Mouse (Mus musculus) liver, embryonic 16.5 days (tissue): ENCODE measurements around the gene Per1. TPM values are rescaled to one million over a fixed set of nuclear protein-coding genes. Genes with fewer than 3 reads are reported as not detected.
A peak's percentile ranks its signal among the peaks of the same experiment; 100 is the strongest.

Experiments
- ATAC-seq: fragments of 200-750 bp; cut with Nextera tagmentation; 2 replicates; pipeline ENCODE4 v1.8.0; 2017; ENCODE audit warnings: low read depth, mild to moderate bottlenecking, moderate number of reproducible peaks, moderate library complexity
- H3K27ac ChIP-seq: fragments of 300-500 bp; sonication (generic); 2 replicates; pipeline ENCODE4 v1.5.1; 2014; ENCODE audit warnings: mild to moderate bottlenecking, low read length
- H3K27me3 ChIP-seq: fragments of 300-500 bp; sonication (generic); 2 replicates; pipeline ENCODE4 v1.6.1; 2014; ENCODE audit warnings: low read depth, low read length, mixed read lengths; ENCODE audit not compliant: control insufficient read depth, insufficient read depth
- H3K36me3 ChIP-seq: fragments of 300-500 bp; sonication (generic); 2 replicates; pipeline ENCODE4 v1.6.1; 2014; ENCODE audit warnings: mild to moderate bottlenecking; ENCODE audit not compliant: control insufficient read depth, insufficient read depth
- H3K4me1 ChIP-seq: fragments of 300-500 bp; sonication (generic); 2 replicates; pipeline ENCODE4 v1.6.1; 2014; ENCODE audit warnings: low read depth, low read length, mixed read lengths; ENCODE audit not compliant: control insufficient read depth
- H3K4me2 ChIP-seq: fragments of 300-500 bp; sonication (generic); 2 replicates; pipeline ENCODE4 v1.6.1; 2014; ENCODE audit warnings: low read depth, low read length, mixed read lengths
- H3K4me3 ChIP-seq: fragments of 300-500 bp; sonication (generic); 2 replicates; pipeline ENCODE4 v1.5.1; 2014; ENCODE audit warnings: low read depth, mild to moderate bottlenecking, low read length
- H3K9ac ChIP-seq: fragments of 300-500 bp; sonication (generic); 2 replicates; pipeline ENCODE4 v1.6.1; 2014; ENCODE audit warnings: low read depth, low read length
- H3K9me3 ChIP-seq: fragments of 300-500 bp; sonication (generic); replicated peaks from 2 replicates; pipeline ENCODE4 v1.6.1; 2016; ENCODE audit warnings: low read length; ENCODE audit not compliant: control insufficient read depth
- WGBS: fragments of 180-500 bp; shearing (Covaris S2); extraction: QIAGEN DNeasy Blood & Tissue Kit; methylation state at CpG from one replicate; pipeline ENCODE4 v1.1.7; 2014; ENCODE audit not compliant: insufficient replicate concordance; 5-methylcytosine and 5-hydroxymethylcytosine counted together
- polyA plus RNA-seq: library from polyadenylated mRNA; unstranded; fragments of >200 nt; fragmentation: Nextera tagmentation; extraction: Ambion mirVana; gene quantifications from 2 replicates; pipeline ENCODE4 v1.2.1, GENCODE M21; 2015

The Per1 gene
- 6.9 and 8.5 TPM in 2 replicates for polyA plus RNA-seq

DNA sequence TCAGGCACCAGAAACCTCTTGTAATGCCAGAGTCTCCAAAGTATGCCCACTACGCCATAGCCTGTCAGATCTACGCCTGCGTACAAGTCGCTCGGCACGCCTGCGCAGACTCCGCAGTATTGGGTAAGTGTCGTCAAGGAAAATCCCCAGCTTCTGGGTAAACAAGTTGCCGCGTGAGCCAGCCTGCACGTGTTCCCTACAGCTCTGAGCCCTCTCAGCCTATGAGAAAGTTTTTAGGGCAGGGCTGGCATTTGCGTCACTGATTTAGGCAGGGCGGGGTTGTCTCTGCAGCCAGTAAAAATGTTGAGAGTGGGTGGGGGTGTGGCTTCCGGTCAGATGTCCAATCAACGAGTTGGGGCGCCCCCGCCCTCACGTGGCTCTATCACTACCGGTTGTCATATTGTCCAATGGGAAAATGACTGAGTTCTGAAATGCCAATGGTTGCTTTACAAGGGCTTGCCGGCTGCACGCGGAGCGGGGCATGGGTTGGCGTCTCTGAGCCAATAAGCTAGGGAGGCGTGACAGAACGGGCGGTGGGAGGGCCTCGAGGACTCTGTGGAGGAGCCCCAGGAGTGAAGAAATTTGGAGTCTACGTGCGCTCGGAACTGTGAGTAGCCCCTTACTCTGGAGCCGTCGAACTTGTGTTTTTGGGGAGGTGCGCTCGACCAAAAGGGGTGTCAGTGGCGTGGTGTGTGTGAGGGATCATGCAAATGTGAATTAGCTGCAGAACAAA is at the start of gene Per1:
Gene Per1, plus strand, starts transcription at position 521 of the 733 bp plus-strand sequence.
- H3K27me3 ChIP-seq, result no peaks in the 10 kb centered on the region
- peak within 1 kb of the TSS; percentile 97 for H3K27ac ChIP-seq
- H3K4me1 ChIP-seq, result peaks cover 66% of the 10 kb centered on the region
- H3K4me3 ChIP-seq, result peak within 1 kb of the TSS; percentile 74
- H3K9ac ChIP-seq, result peak within 1 kb of the TSS; percentile 77
- ATAC-seq, result peak; percentile 83
- H3K9me3 ChIP-seq, result no peaks in the 10 kb centered on the region
- under 1% methylated on average over 37 of the region's 37 CpGs for WGBS
- H3K36me3 ChIP-seq, result peaks cover 9% of the 10 kb centered on the region
- H3K4me2 ChIP-seq, result peak within 1 kb of the TSS; percentile 96

DNA sequence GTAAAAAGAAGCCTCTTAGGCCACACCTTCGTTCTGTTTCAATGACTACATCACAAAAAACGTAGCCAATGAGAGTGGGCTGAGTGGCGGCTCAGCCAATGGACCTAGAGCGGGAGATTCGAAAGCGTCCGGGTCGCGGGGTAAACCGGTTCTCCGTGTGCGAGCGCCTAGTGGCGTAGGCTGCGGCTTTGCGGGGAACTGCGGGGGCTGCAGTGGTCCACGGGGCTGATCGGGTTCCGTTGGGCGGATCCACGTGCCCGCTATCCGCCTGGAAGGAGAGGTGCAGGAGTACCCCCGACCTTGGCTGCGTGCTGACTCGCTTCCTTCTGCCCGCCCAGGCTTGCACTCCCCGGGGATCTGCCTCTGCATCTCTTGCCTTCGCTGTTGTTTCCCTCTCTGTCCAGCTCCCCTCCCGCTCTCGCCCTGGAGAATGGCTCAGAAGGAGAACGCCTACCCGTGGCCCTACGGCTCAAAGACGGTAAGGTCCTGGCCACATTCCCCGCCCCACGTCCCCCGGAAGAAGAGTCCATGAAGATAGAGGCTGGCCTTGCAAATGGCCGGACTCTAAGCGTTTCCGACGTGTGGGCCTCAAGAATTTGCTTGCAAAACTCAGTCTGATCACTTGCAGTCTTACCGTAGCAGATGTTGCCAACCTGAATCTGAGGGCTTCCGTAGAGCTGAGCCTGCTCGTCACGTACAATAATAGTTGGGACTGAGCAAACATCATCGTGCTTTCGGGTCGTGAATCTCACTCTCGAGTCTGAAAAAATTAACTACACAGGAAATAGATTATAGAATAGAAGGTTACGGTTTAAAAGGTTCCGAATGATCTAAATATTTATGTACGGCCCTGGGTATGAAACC is 49.3 kb upstream of the Per1 start, which contains the start of gene Aurkb:
Gene Aurkb, plus strand, starts transcription at position 117 of the 864 bp plus-strand sequence.
- Histone ChIP-seq H3K4me2 (peak within 1 kb of the TSS; percentile 77), H3K9me3 (no peaks in the 10 kb centered on the region), H3K4me3 (peak within 1 kb of the TSS; percentile 77), H3K36me3 (peaks cover 33% of the 10 kb centered on the region), H3K9ac (peak within 1 kb of the TSS; percentile 88), H3K27me3 (no peaks in the 10 kb centered on the region), H3K4me1 (peaks cover 26% of the 10 kb centered on the region), H3K27ac (peak within 1 kb of the TSS; percentile 92)
- peak; percentile 80 for ATAC-seq
- under 1% methylated on average over 54 of the region's 54 CpGs for WGBS

DNA sequence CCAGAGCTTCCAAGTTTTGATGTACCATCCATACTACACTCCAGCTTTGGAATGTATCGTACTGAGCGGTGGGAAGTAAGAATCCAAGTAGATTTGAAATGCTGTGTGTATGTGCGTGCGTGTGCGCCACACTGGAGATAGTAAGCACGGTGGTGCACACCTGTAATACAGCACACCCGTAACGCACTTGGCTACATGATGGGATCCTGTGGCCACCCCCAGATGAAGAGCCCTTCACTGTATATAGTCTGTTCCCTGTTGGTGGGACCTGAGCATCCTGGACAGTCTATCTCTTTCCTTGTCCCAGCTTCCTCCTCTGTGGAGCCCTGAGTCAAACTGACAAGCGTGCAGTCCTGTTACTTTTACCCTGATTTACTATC is 48.6 kb upstream of the Per1 start:
- Histone ChIP-seq H3K27ac (peak overlapping the region; percentile 92), H3K9ac (peak overlapping the region; percentile 88), H3K27me3 (no peaks in the 10 kb centered on the region), H3K36me3 (peaks cover 38% of the 10 kb centered on the region), H3K4me3 (peak overlapping the region; percentile 77), H3K4me1 (peaks cover 26% of the 10 kb centered on the region), H3K4me2 (peak overlapping the region; percentile 77), H3K9me3 (no peaks in the 10 kb centered on the region)
- WGBS, result 6% methylated on average over 9 of the region's 9 CpGs
- no peak for ATAC-seq

DNA sequence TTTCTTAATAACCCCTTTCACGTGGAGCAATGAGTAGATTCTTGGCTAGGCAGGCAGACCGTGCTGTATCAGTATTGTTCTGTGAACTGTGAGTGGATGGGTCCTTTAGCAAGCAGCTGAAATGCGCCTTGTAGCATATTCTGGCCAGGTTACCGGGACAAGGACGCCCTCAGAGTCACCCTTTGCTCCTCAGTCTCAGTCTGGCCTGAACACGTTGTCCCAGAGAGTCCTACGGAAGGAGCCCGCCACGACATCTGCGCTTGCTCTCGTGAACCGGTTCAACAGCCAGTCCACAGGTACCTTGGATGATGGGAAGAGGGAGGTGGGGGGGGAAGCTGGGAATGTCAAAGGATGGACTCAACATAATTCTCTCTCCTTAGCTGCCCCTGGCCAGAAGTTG is 47.4 kb upstream of the Per1 start:
- Histone ChIP-seq H3K27me3 (no peaks in the 10 kb centered on the region), H3K4me2 (peak overlapping the region; percentile 77), H3K27ac (no peak overlapping the region), H3K4me3 (peak overlapping the region; percentile 77), H3K9me3 (no peaks in the 10 kb centered on the region), H3K9ac (peak overlapping the region; percentile 88), H3K36me3 (peaks cover 44% of the 10 kb centered on the region), H3K4me1 (peaks cover 24% of the 10 kb centered on the region)
- no peak for ATAC-seq
- WGBS, result 87% methylated on average over 12 of the region's 12 CpGs

DNA sequence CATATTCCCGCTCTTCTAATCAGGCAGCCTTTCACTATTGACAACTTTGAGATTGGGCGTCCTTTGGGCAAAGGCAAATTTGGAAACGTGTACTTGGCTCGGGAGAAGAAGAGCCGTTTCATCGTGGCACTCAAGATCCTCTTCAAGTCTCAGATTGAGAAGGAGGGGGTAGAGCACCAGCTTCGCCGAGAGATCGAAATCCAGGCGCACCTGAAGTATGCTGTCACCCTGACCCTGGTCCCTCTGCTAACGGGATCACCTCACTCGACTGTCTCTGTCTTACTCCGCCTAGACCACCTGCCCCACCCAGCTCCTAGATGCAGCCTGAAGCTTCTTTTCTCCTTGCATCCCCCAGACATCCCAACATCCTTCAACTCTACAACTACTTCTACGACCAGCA is 46.9 kb upstream of the Per1 start:
- no peak overlapping the region for H3K9ac ChIP-seq
- WGBS, result 87% methylated on average over 14 of the region's 14 CpGs
- peak overlapping the region; percentile 4 for H3K4me3 ChIP-seq
- peaks cover 44% of the 10 kb centered on the region for H3K36me3 ChIP-seq
- no peak for ATAC-seq
- H3K27ac ChIP-seq, result no peak overlapping the region
- no peaks in the 10 kb centered on the region for H3K27me3 ChIP-seq
- no peaks in the 10 kb centered on the region for H3K9me3 ChIP-seq
- peaks cover 24% of the 10 kb centered on the region for H3K4me1 ChIP-seq
- no peak overlapping the region for H3K4me2 ChIP-seq

DNA sequence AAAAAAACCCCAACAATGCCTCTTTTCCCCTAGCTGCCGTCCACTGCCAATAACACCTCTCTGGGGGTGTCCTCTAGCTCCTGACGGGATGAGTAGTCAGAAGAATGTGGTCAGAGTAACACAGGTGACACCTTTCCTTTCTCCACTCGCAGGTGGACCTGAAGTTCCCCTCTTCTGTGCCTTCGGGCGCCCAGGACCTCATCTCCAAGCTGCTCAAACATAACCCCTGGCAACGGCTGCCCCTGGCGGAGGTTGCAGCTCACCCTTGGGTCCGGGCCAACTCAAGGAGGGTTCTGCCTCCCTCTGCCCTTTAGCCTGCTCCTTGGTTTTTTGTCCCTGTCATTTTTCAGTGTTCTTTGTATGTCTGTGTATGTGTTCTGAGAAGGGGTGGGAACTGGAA is 44.3 kb upstream of the Per1 start:
- 89% methylated on average over 8 of the region's 8 CpGs for WGBS
- H3K9me3 ChIP-seq, result no peaks in the 10 kb centered on the region
- no peak overlapping the region for H3K4me2 ChIP-seq
- ATAC-seq, result no peak
- H3K27me3 ChIP-seq, result no peaks in the 10 kb centered on the region
- H3K4me1 ChIP-seq, result peaks cover 19% of the 10 kb centered on the region
- H3K27ac ChIP-seq, result no peak overlapping the region
- H3K4me3 ChIP-seq, result no peak overlapping the region
- H3K9ac ChIP-seq, result no peak overlapping the region
- peaks cover 44% of the 10 kb centered on the region for H3K36me3 ChIP-seq

DNA sequence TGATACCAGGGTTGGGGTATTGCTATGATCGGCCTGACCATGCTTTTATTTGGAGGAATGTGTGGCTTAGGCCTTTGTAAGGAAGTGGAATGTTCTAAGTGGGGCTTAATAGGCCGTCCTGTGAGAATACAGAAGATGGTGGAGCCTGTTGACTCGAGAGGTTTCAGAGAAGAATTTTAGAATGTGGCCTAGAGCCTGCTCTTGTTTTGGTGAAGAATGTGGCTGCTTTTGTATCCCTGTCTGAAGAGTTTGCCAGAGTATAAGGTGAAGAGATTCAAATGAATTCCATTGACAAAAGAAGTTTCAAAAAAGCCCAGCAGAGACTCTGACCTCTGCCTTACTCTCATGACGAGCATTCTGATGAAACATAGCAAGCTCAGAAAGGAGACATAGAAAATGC is 43.2 kb upstream of the Per1 start:
- H3K9ac ChIP-seq, result no peak overlapping the region
- no peaks in the 10 kb centered on the region for H3K27me3 ChIP-seq
- H3K4me3 ChIP-seq, result no peak overlapping the region
- WGBS, result 87% methylated on average over 4 of the region's 4 CpGs
- no peaks in the 10 kb centered on the region for H3K9me3 ChIP-seq
- peaks cover 18% of the 10 kb centered on the region for H3K4me1 ChIP-seq
- no peak overlapping the region for H3K4me2 ChIP-seq
- no peak for ATAC-seq
- H3K27ac ChIP-seq, result no peak overlapping the region
- H3K36me3 ChIP-seq, result peaks cover 44% of the 10 kb centered on the region

DNA sequence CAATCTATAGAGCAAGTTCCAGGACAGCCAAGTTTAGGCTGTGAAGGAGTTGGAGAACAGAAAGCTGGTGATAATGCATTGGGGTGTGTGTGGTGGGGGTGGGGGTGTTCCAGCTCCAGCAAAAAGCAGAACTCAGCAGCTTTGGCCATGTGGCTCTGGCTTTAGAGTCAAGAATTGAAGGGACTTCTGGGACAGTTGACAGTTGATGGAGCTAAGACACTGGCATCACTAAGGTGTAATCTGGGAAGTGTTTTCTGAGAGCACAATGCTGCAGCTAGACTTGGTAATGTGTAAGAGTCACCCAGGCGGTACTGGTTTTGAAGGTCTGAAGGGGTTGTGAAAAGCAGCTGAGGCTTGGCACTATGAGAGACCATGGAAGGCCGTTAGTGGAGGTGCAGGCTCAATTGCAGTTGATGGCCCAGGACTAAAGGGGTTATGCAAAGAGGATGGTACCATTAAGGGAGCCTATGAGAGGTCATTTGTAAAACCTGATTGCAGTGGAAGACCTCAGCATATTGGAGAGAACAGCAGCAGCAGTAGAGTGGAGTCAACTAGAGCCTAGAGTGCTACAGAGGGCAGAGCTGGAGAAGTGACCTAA is 42.1 kb upstream of the Per1 start:
- Histone ChIP-seq H3K4me1 (peaks cover 6% of the 10 kb centered on the region; the same call in 1 of the 2 replicates), H3K9me3 (no peaks in the 10 kb centered on the region), H3K36me3 (peaks cover 40% of the 10 kb centered on the region), H3K27me3 (no peaks in the 10 kb centered on the region), H3K27ac (no peak overlapping the region), H3K9ac (no peak overlapping the region), H3K4me2 (no peak overlapping the region), H3K4me3 (no peak overlapping the region)
- no peak for ATAC-seq
- WGBS, result 83% methylated on average over 2 of the region's 2 CpGs
